Mouse (Mus musculus): ENCODE measurements around the gene Faim.

Faim gene

GRCm38 (mm10) chr9:98985800-98986475, at the start of gene Faim:
Faim (plus strand) TSS chr9:98986373.
- DNase-seq (ENCODE audit: low spot score in 2 of 2), result peak; percentile 100

GRCm38 (mm10) chr9:98939290-98939689, 46.9 kb upstream of the Faim start:
- no peak for DNase-seq (ENCODE audit: low spot score in 2 of 2)

- peak in 1 of 2 experiments; percentile 22 for DNase-seq (ENCODE audit: low spot score in 2 of 2)
Observed at GRCm38 (mm10) chr9:98952171-98953050, 33.8 kb upstream of the Faim start.

GRCm38 (mm10) chr9:98953291-98953690, 32.9 kb upstream of the Faim start:
- DNase-seq (ENCODE audit: low spot score in 2 of 2), result no peak

- no peak for DNase-seq (ENCODE audit: low spot score in 2 of 2)
Observed at GRCm38 (mm10) chr9:98953830-98954229, 32.3 kb upstream of the Faim start.

- no peak for DNase-seq (ENCODE audit: low spot score in 2 of 2)
Observed at GRCm38 (mm10) chr9:98954391-98955102, 31.6 kb upstream of the Faim start.

GRCm38 (mm10) chr9:98955103-98955715, 31.0 kb upstream of the Faim start, which contains the start of gene Foxl2:
Foxl2 (plus strand) TSS chr9:98955288.
- DNase-seq (ENCODE audit: low spot score in 2 of 2), result no peak

GRCm38 (mm10) chr9:98955716-98956224, 30.4 kb upstream of the Faim start:
- no peak for DNase-seq (ENCODE audit: low spot score in 2 of 2)

GRCm38 (mm10) chr9:98956591-98957381, 29.4 kb upstream of the Faim start:
- no peak for DNase-seq (ENCODE audit: low spot score in 2 of 2)

GRCm38 (mm10) chr9:98957751-98958351, 28.3 kb upstream of the Faim start:
- DNase-seq (ENCODE audit: low spot score in 2 of 2), result no peak

GRCm38 (mm10) chr9:98958628-98959027, 27.5 kb upstream of the Faim start:
- DNase-seq (ENCODE audit: low spot score in 2 of 2), result no peak

- no peak for DNase-seq (ENCODE audit: low spot score in 2 of 2)
Observed at GRCm38 (mm10) chr9:98959851-98960250, 26.3 kb upstream of the Faim start.

- no peak for DNase-seq (ENCODE audit: low spot score in 2 of 2)
Observed at GRCm38 (mm10) chr9:98960348-98960747, 25.8 kb upstream of the Faim start.

- DNase-seq (ENCODE audit: low spot score in 2 of 2), result no peak
Observed at GRCm38 (mm10) chr9:98961591-98962477, 24.3 kb upstream of the Faim start.

GRCm38 (mm10) chr9:98962478-98963142, 23.6 kb upstream of the Faim start:
- DNase-seq (ENCODE audit: low spot score in 2 of 2), result no peak

GRCm38 (mm10) chr9:98963661-98964060, 22.5 kb upstream of the Faim start:
- no peak for DNase-seq (ENCODE audit: low spot score in 2 of 2)

GRCm38 (mm10) chr9:98965084-98965483, 21.1 kb upstream of the Faim start:
- no peak for DNase-seq (ENCODE audit: low spot score in 2 of 2)

- DNase-seq (ENCODE audit: low spot score in 2 of 2), result no peak
Observed at GRCm38 (mm10) chr9:98973101-98973521, 13.1 kb upstream of the Faim start.

- DNase-seq (ENCODE audit: low spot score in 2 of 2), result no peak
Observed at GRCm38 (mm10) chr9:98973561-98973960, 12.6 kb upstream of the Faim start.
